Mouse (Mus musculus): ENCODE measurements around the gene Tspan32. TPM values are rescaled to one million over a fixed set of nuclear protein-coding genes. Genes with fewer than 3 reads are reported as not detected.
A peak's percentile ranks its signal among the peaks of the same experiment; 100 is the strongest.

The Tspan32 gene
- polyA plus RNA-seq, 1 experiment from 2014 or later, result 37.5 TPM

- no peak for TF ChIP-seq EP300 (IDR thresholded peaks at IDR 0.05; ENCODE audit: low read depth)
- TF ChIP-seq CTCF (IDR thresholded peaks at IDR 0.05; ENCODE audit: low read depth), result no peak
- peak overlapping the region; percentile 68; the same call in 1 of the 2 replicates for H3K27ac ChIP-seq (ENCODE audit: low read depth)
- H3K36me3 ChIP-seq (replicated peaks; ENCODE audit: insufficient read depth, low read length), result no peaks in the 10 kb centered on the region
- DNase-seq, result no peak
- no peak overlapping the region for H3K4me2 ChIP-seq (ENCODE audit: low read depth, low read length)
- WGBS (ENCODE audit: insufficient replicate concordance), result 36% methylated on average over 3 of the region's 3 CpGs
- no peak overlapping the region for H3K9ac ChIP-seq (replicated peaks)
- H3K4me1 ChIP-seq (ENCODE audit: insufficient read depth), result peaks cover 23% of the 10 kb centered on the region
- ATAC-seq, result no peak
- no peaks in the 10 kb centered on the region for H3K27me3 ChIP-seq (ENCODE audit: insufficient read depth, low read length)
- H3K9me3 ChIP-seq (ENCODE audit: low read length), result 0 out of 2 replicates have a peak, but pooled peaks cover 3% of the 10 kb centered on the region
- no peak overlapping the region for H3K4me3 ChIP-seq (ENCODE audit: low read depth, low read length)
Observed at GRCm38 (mm10) chr7:143041138-143041822, 36.4 kb downstream of the Tspan32 start.

DNA sequence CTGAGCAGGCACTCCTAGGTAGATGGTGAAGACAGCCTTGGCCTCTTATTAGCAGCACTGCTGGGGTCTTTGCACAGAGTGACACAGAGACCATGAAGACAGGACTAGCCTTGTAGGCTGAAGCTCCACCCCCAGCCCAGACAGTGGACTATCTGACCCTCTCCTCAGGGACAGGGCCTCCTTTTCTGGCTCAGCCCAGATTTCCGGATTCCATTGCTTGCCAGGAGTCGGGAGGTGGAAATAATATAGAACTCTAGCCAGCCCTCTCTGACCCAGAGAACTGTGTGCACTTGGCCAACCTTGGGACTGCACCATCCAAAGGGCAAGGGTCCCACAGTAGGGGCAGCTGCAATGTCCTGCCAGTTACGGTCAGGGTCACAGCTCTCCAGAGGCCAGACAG, 37.2 kb downstream of the Tspan32 start:
- peaks cover 23% of the 10 kb centered on the region for H3K4me1 ChIP-seq (ENCODE audit: insufficient read depth)
- H3K27ac ChIP-seq (ENCODE audit: low read depth), result peak overlapping the region; percentile 68
- no peaks in the 10 kb centered on the region for H3K36me3 ChIP-seq (replicated peaks; ENCODE audit: insufficient read depth, low read length)
- DNase-seq (peak; percentile 35), ATAC-seq (peak; percentile 69)
- H3K9me3 ChIP-seq (ENCODE audit: low read length), result 0 out of 2 replicates have a peak, but pooled peaks cover 3% of the 10 kb centered on the region
- H3K9ac ChIP-seq (replicated peaks), result no peak overlapping the region
- H3K27me3 ChIP-seq (ENCODE audit: insufficient read depth, low read length), result no peaks in the 10 kb centered on the region
- 59% methylated on average over 3 of the region's 3 CpGs for WGBS (ENCODE audit: insufficient replicate concordance)
- H3K4me3 ChIP-seq (ENCODE audit: low read depth, low read length), result no peak overlapping the region
- TF ChIP-seq EP300 (IDR thresholded peaks at IDR 0.05; ENCODE audit: low read depth) (no peak), CTCF (IDR thresholded peaks at IDR 0.05; ENCODE audit: low read depth) (no peak)
- H3K4me2 ChIP-seq (ENCODE audit: low read depth, low read length), result no peak overlapping the region

GRCm38 (mm10) chr7:143042897-143043300, 38.1 kb downstream of the Tspan32 start:
- H3K36me3 ChIP-seq (replicated peaks; ENCODE audit: insufficient read depth, low read length), result no peaks in the 10 kb centered on the region
- 36% methylated on average over 3 of the region's 3 CpGs for WGBS (ENCODE audit: insufficient replicate concordance)
- H3K4me1 ChIP-seq (ENCODE audit: insufficient read depth), result peaks cover 23% of the 10 kb centered on the region
- no peak for TF ChIP-seq EP300 (IDR thresholded peaks at IDR 0.05; ENCODE audit: low read depth)
- no peak for TF ChIP-seq CTCF (IDR thresholded peaks at IDR 0.05; ENCODE audit: low read depth)
- H3K27me3 ChIP-seq (ENCODE audit: insufficient read depth, low read length), result no peaks in the 10 kb centered on the region
- 0 out of 2 replicates have a peak, but pooled peaks cover 3% of the 10 kb centered on the region for H3K9me3 ChIP-seq (ENCODE audit: low read length)
- no peak overlapping the region for H3K4me3 ChIP-seq (ENCODE audit: low read depth, low read length)
- no peak overlapping the region for H3K4me2 ChIP-seq (ENCODE audit: low read depth, low read length)
- H3K9ac ChIP-seq (replicated peaks), result no peak overlapping the region
- ATAC-seq, result no peak
- peak overlapping the region; percentile 68 for H3K27ac ChIP-seq (ENCODE audit: low read depth)
- no peak for DNase-seq

- Histone ChIP-seq H3K4me3 (ENCODE audit: low read depth, low read length) (no peak overlapping the region), H3K9me3 (ENCODE audit: low read length) (0 out of 2 replicates have a peak, but pooled peaks cover 3% of the 10 kb centered on the region), H3K9ac (replicated peaks) (no peak overlapping the region), H3K4me2 (ENCODE audit: low read depth, low read length) (no peak overlapping the region), H3K27me3 (ENCODE audit: insufficient read depth, low read length) (no peaks in the 10 kb centered on the region), H3K4me1 (ENCODE audit: insufficient read depth) (peaks cover 23% of the 10 kb centered on the region), H3K27ac (ENCODE audit: low read depth) (no peak overlapping the region), H3K36me3 (replicated peaks; ENCODE audit: insufficient read depth, low read length) (no peaks in the 10 kb centered on the region)
- no peak for DNase-seq
- no peak for ATAC-seq
- no peak for TF ChIP-seq CTCF (IDR thresholded peaks at IDR 0.05; ENCODE audit: low read depth)
- WGBS (ENCODE audit: insufficient replicate concordance), result 73% methylated on average over 2 of the region's 2 CpGs
Observed at GRCm38 (mm10) chr7:143044049-143044825, 39.4 kb downstream of the Tspan32 start.

DNA sequence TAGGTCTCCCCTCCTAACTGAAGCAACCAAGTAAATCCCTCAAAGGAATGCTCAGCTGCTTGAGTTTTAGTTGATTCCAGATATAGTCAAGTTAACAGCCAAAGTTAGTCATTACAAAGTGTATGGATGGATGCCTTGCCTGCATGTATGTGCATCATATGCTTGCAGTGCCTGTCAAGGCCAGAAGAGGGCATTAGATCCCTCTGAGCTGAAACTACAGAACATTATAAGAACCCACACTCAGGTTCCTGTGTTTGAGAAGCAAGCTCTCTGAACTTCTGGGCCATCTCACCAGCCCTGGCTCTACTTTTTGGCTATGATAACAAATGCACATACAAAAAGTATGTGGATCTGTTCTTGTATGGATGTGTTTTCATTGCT, 40.0 kb downstream of the Tspan32 start:
- no peak overlapping the region for H3K4me2 ChIP-seq (ENCODE audit: low read depth, low read length)
- H3K4me3 ChIP-seq (ENCODE audit: low read depth, low read length), result no peak overlapping the region
- TF ChIP-seq CTCF (IDR thresholded peaks at IDR 0.05; ENCODE audit: low read depth), result peak; percentile 49
- TF ChIP-seq EP300 (IDR thresholded peaks at IDR 0.05; ENCODE audit: low read depth), result no peak
- H3K4me1 ChIP-seq (ENCODE audit: insufficient read depth), result peaks cover 29% of the 10 kb centered on the region
- no peak for ATAC-seq
- H3K36me3 ChIP-seq (replicated peaks; ENCODE audit: insufficient read depth, low read length), result no peaks in the 10 kb centered on the region
- H3K27ac ChIP-seq (ENCODE audit: low read depth), result no peak overlapping the region
- H3K27me3 ChIP-seq (ENCODE audit: insufficient read depth, low read length), result no peaks in the 10 kb centered on the region
- H3K9ac ChIP-seq (replicated peaks), result no peak overlapping the region
- 0 out of 2 replicates have a peak, but pooled peaks cover 3% of the 10 kb centered on the region for H3K9me3 ChIP-seq (ENCODE audit: low read length)
- DNase-seq, result no peak

DNA sequence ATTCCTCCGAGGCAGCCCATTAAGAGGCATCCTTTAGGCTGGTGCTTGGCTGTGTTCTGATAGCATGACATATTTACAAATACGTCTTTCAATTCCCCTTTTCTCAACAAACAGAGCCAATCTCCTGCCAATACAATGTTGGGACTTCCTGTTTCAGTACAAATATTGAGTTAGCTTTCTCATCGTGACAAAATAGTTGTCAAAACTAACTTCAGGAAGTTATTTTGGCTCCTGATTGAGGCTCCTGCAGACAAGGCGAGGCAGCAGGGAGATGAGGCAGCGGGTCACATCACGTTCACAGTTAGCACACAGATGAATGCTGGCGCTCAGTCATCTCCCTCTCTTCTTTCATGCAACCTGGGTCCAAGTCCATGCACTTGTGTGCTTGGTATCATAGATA, 41.5 kb downstream of the Tspan32 start:
- Histone ChIP-seq H3K9ac (replicated peaks) (no peak overlapping the region), H3K9me3 (ENCODE audit: low read length) (0 out of 2 replicates have a peak, but pooled peaks cover 3% of the 10 kb centered on the region), H3K4me2 (ENCODE audit: low read depth, low read length) (no peak overlapping the region), H3K36me3 (replicated peaks; ENCODE audit: insufficient read depth, low read length) (no peaks in the 10 kb centered on the region), H3K4me1 (ENCODE audit: insufficient read depth) (peaks cover 39% of the 10 kb centered on the region), H3K27me3 (ENCODE audit: insufficient read depth, low read length) (no peaks in the 10 kb centered on the region), H3K4me3 (ENCODE audit: low read depth, low read length) (no peak overlapping the region), H3K27ac (ENCODE audit: low read depth) (no peak overlapping the region)
- WGBS (ENCODE audit: insufficient replicate concordance), result 33% methylated on average over 7 of the region's 7 CpGs
- ATAC-seq (no peak), DNase-seq (no peak)
- no peak for TF ChIP-seq CTCF (IDR thresholded peaks at IDR 0.05; ENCODE audit: low read depth)
- no peak for TF ChIP-seq EP300 (IDR thresholded peaks at IDR 0.05; ENCODE audit: low read depth)

Measured in liver, postnatal 0 days (tissue).